15 mouse cellular contexts compared by ENCODE assay signal in genomic region chr1:170795741-170796347, GRCm38 (mm10).
A peak's percentile ranks its signal among the peaks of the same experiment; 100 is the strongest.
DNase-seq lines count a peak whose midpoint lies in the region; ATAC-seq and TF ChIP-seq lines count a peak whose summit lies in the region.
"Had no signal": no experiment of that assay in that cellular context is flagged by ENCODE, and none has a peak within 500 bp of the region (broad histone marks: within the 10 kb centered on the region; RNA-seq: fewer than 3 reads in every experiment).

No protein-coding gene starts in this region.

- H3K9ac ChIP-seq in liver, embryonic 12.5 days: no peak overlapping the region
- H3K9ac ChIP-seq in forebrain, embryonic 12.5 days: no peak overlapping the region
- H3K9ac ChIP-seq: hindbrain, embryonic 14.5 days; midbrain, embryonic 13.5 days had no signal

- no peaks in the 10 kb centered on the region for H3K79me3 ChIP-seq in C2C12 (ENCODE audit: low read depth)

- peak overlapping the region; percentile 44 for H3ac ChIP-seq in C2C12 (ENCODE audit: control insufficient read depth, insufficient read length, low read depth)

- 0 out of 2 replicates have a peak overlapping the region, but pooled peaks have one; percentile 30 for H3K27ac ChIP-seq in liver, embryonic 12.5 days
- H3K27ac ChIP-seq in forebrain, embryonic 12.5 days: no peak overlapping the region
- H3K27ac ChIP-seq: hindbrain, embryonic 14.5 days; midbrain, embryonic 13.5 days had no signal

- no peak for DNase-seq in liver
- peak; percentile 34 for DNase-seq in c-Kit-positive CD71-negative TER-119-negative erythroid progenitor cells, embryonic 14.5 days (ENCODE audit: low read depth)
- DNase-seq in gastrocnemius, adult 8-10 months (ENCODE audit: low spot score in 2 of 2): no peak
- no peak for DNase-seq in thymus, adult 18-20 months
- DNase-seq: adrenal gland, adult 2 months; cerebellum, adult 11 months; kidney, postnatal 25 days; left cerebral cortex, postnatal 4 days had no signal

- H3K9me3 ChIP-seq in liver, embryonic 12.5 days (replicated peaks): no peaks in the 10 kb centered on the region
- no peaks in the 10 kb centered on the region for H3K9me3 ChIP-seq in forebrain, embryonic 12.5 days
- H3K9me3 ChIP-seq: midbrain, embryonic 13.5 days had no signal

- peaks cover 46% of the 10 kb centered on the region for H3K36me3 ChIP-seq in liver, embryonic 12.5 days
- peaks cover 17% of the 10 kb centered on the region for H3K36me3 ChIP-seq in C2C12 (ENCODE audit: control insufficient read depth, insufficient read depth)
- 0 out of 2 replicates have a peak, but pooled peaks cover 8% of the 10 kb centered on the region for H3K36me3 ChIP-seq in forebrain, embryonic 12.5 days (replicated peaks)

- 46% methylated on average over 9 of the region's 9 CpGs for WGBS in liver, embryonic 12.5 days (ENCODE audit: insufficient replicate concordance)
- 84% methylated on average over 9 of the region's 9 CpGs for WGBS in forebrain, embryonic 12.5 days

- H3K4me2 ChIP-seq in liver, embryonic 12.5 days: no peak overlapping the region
- H3K4me2 ChIP-seq in forebrain, embryonic 12.5 days: no peak overlapping the region
- H3K4me2 ChIP-seq: hindbrain, embryonic 14.5 days; midbrain, embryonic 13.5 days had no signal

- no peak for TF ChIP-seq CTCF in C2C12 (IDR thresholded peaks at IDR 0.05; ENCODE audit: control insufficient read depth, insufficient read depth, insufficient read length)

- H3K27me3 ChIP-seq in liver, embryonic 12.5 days (replicated peaks): no peaks in the 10 kb centered on the region
- no peaks in the 10 kb centered on the region for H3K27me3 ChIP-seq in C2C12 (ENCODE audit: control insufficient read depth, insufficient read depth, insufficient read length)
- no peaks in the 10 kb centered on the region for H3K27me3 ChIP-seq in forebrain, embryonic 12.5 days
- H3K27me3 ChIP-seq: midbrain, embryonic 13.5 days had no signal

- H3K4me3 ChIP-seq in liver, embryonic 12.5 days: no peak overlapping the region
- H3K4me3 ChIP-seq in C2C12 (ENCODE audit: insufficient read depth, poor library complexity, severe bottlenecking): no peak overlapping the region
- no peak overlapping the region for H3K4me3 ChIP-seq in forebrain, embryonic 12.5 days (replicated peaks)
- H3K4me3 ChIP-seq: midbrain, embryonic 13.5 days had no signal

- no peak for ATAC-seq in liver, embryonic 12.5 days
- peak; percentile 98 for ATAC-seq in megakaryocyte progenitor cell, adult 5-6 weeks (replicated peaks; ENCODE audit: poor library complexity)
- no peak for ATAC-seq in forebrain, embryonic 12.5 days (ENCODE audit: low FRiP score)
- ATAC-seq: intestine, postnatal 0 days; midbrain, embryonic 13.5 days had no signal

- H3K4me1 ChIP-seq in liver, embryonic 12.5 days: no peaks in the 10 kb centered on the region
- H3K4me1 ChIP-seq in forebrain, embryonic 12.5 days: no peaks in the 10 kb centered on the region

- no peaks in the 10 kb centered on the region for H3K79me2 ChIP-seq in C2C12 (ENCODE audit: control insufficient read depth, insufficient read depth)

TF ChIP-seq in C2C12, 6 proteins besides CTCF, POLR2A, EP300 and RAD21:
- TF ChIP-seq CEBPB (IDR thresholded peaks at IDR 0.05; ENCODE audit: low read depth) (no peak), MAX (IDR thresholded peaks at IDR 0.05) (no peak), USF1 (IDR thresholded peaks at IDR 0.05; ENCODE audit: low read depth) (no peak), FOSL1 (IDR thresholded peaks at IDR 0.05; ENCODE audit: insufficient read depth, low read length, poor library complexity, severe bottlenecking) (peak; percentile 68), MYOG (IDR thresholded peaks at IDR 0.05; ENCODE audit: control insufficient read depth, extremely low read depth, insufficient read length) (no peak), MYOD1 (IDR thresholded peaks at IDR 0.05; ENCODE audit: control insufficient read depth, insufficient read length, low read depth) (peak; percentile 41)
TF ChIP-seq in C2C12: peak in this region for 2.
